Mouse (Mus musculus) stomach, postnatal 0 days (tissue): ENCODE data around the gene Gm4312.
"Not testable (repeated sequence)": the region's sequence is repeated elsewhere in the genome, so short reads cannot be mapped to it uniquely, and the experiment has no call there.

ENCODE experiments used
- CTCF ChIP-seq: IDR thresholded peaks from 2 replicates; pipeline ENCODE4 v1.5.1; 2016; ENCODE audit warnings: antibody characterized with exemption, low read depth, mild to moderate bottlenecking, moderate library complexity
- EP300 ChIP-seq: optimal IDR thresholded peaks from 2 replicates; pipeline ENCODE3; 2016; ENCODE audit warnings: antibody characterized with exemption

DNA sequence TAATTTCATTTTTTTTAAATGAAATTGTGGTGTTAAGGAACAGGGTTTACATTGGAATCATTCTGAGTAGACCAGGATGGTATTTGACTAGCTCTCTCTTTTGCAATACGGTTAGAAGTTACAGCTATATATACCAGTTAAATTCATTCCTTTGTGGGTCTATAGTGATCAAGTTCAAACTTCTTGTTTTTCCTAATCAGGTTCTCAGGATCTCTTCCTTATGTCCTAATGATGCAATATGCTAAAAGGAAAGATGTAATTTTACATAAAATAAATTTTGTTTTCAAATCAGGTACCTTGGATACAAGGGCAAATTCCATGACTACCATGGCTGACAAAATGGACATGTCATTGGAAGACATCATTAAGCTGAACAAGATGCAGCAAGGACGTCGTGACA, 21.3 kb downstream of the Gm4312 start, which contains the start of gene Gm4307:
- not testable (repeated sequence) for TF ChIP-seq EP300, CTCF
